Mouse (Mus musculus) stomach, postnatal 0 days (tissue): Measurements from ENCODE around the gene Fbxo5. TPM values are rescaled to one million over a fixed set of nuclear protein-coding genes. Genes with fewer than 3 reads are reported as not detected.

Experiments used
- ATAC-seq: fragments of 200-750 bp; cut with Nextera tagmentation; 2 replicates; pipeline ENCODE4 v1.8.0; 2017; ENCODE audit not compliant: low FRiP score, low TSS enrichment
- DNase-seq: peaks from one replicate; pipeline ENCODE4 v3.0.0-alpha.2; 2016; ENCODE audit warnings: low spot score
- H3K27ac ChIP-seq: fragments of 300-500 bp; sonication (generic); replicated peaks from 2 replicates; pipeline ENCODE4 v1.5.1; 2014; ENCODE audit warnings: mild to moderate bottlenecking, control low read depth
- H3K27me3 ChIP-seq: fragments of 300-500 bp; sonication (generic); 2 replicates; pipeline ENCODE4 v1.6.1; 2014; ENCODE audit warnings: low read length; ENCODE audit not compliant: control insufficient read depth, insufficient read depth
- H3K36me3 ChIP-seq: fragments of 300-500 bp; sonication (generic); 2 replicates; pipeline ENCODE4 v1.6.1; 2014; ENCODE audit warnings: low read length, mixed read lengths; ENCODE audit not compliant: control insufficient read depth, insufficient read depth
- H3K4me1 ChIP-seq: fragments of 300-500 bp; sonication (generic); replicated peaks from 2 replicates; pipeline ENCODE4 v1.6.1; 2014; ENCODE audit warnings: antibody characterized with exemption; ENCODE audit not compliant: control insufficient read depth, insufficient read depth
- H3K4me2 ChIP-seq: fragments of 300-500 bp; sonication (generic); replicated peaks from 2 replicates; pipeline ENCODE4 v1.6.1; 2014; ENCODE audit warnings: low read depth, mild to moderate bottlenecking, control low read depth, moderate library complexity
- H3K4me3 ChIP-seq: fragments of 300-500 bp; sonication (generic); 2 replicates; pipeline ENCODE4 v1.5.1; 2014; ENCODE audit warnings: low read depth, low read length, control low read depth
- H3K9ac ChIP-seq: fragments of 300-500 bp; sonication (generic); 2 replicates; pipeline ENCODE4 v1.6.1; 2014; ENCODE audit warnings: mild to moderate bottlenecking, low read length, control low read depth, mixed read lengths
- H3K9me3 ChIP-seq: fragments of 300-500 bp; sonication (generic); 2 replicates; pipeline ENCODE4 v1.6.1; 2016; ENCODE audit warnings: low read length; ENCODE audit not compliant: control insufficient read depth
- CTCF ChIP-seq: IDR thresholded peaks from 2 replicates; pipeline ENCODE4 v1.5.1; 2016; ENCODE audit warnings: antibody characterized with exemption, low read depth, mild to moderate bottlenecking, moderate library complexity
- EP300 ChIP-seq: optimal IDR thresholded peaks from 2 replicates; pipeline ENCODE3; 2016; ENCODE audit warnings: antibody characterized with exemption
- WGBS: fragments of 180-500 bp; shearing (Covaris S2); extraction: QIAGEN DNeasy Blood & Tissue Kit; methylation state at CpG from one replicate; pipeline ENCODE4 v1.1.7; 2014; 5-methylcytosine and 5-hydroxymethylcytosine counted together
- polyA plus RNA-seq: library from polyadenylated mRNA; unstranded; fragments of >200 nt; fragmentation: Nextera tagmentation; extraction: Ambion mirVana; gene quantifications from 2 replicates; pipeline ENCODE4 v1.2.1, GENCODE M21; 2015

Gene Fbxo5
- polyA plus RNA-seq, 1 experiment from 2014 or later = 15.8 TPM

- H3K9me3 ChIP-seq = no peaks in the 10 kb centered on the region
- H3K27me3 ChIP-seq = no peaks in the 10 kb centered on the region
- WGBS = 40% methylated on average over 4 of the region's 4 CpGs
- no peak overlapping the region for H3K4me2 ChIP-seq
- no peak overlapping the region for H3K4me3 ChIP-seq
- H3K36me3 ChIP-seq = no peaks in the 10 kb centered on the region
- TF ChIP-seq EP300 = no peak
- TF ChIP-seq CTCF = no peak
- H3K9ac ChIP-seq = no peak overlapping the region
- no peak for ATAC-seq
- DNase-seq = no peak
- peak overlapping the region; percentile 79 for H3K27ac ChIP-seq
- H3K4me1 ChIP-seq = 0 out of 2 replicates have a peak, but pooled peaks cover 4% of the 10 kb centered on the region
These were observed 1.6 kb upstream of the Fbxo5 start for GRCm38 (mm10) chr10:5806996-5807395.

DNA sequence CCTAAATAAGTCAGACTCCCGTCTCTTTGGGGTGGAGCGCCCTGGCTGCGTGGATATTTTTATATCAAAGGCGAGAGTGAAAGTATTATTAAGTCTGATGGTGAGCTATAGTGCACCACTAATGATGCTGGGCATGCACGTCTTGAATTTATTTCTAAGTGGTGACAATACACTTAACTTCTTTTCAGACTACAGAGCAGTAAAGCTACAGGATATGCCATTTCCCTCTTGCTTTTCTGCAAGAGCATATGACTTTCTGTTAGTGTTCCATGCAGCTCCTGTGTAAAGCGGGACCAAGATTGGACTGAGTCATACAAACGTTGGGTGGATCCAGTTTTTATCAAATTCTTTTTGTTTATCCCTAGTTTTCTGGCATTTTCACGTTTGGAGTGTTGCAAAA is 1.0 kb upstream of the Fbxo5 start:
- H3K36me3 ChIP-seq = no peaks in the 10 kb centered on the region
- ATAC-seq (no peak), DNase-seq (no peak)
- H3K9ac ChIP-seq = peak overlapping the region; percentile 49
- H3K27ac ChIP-seq = peak overlapping the region; percentile 79
- 0 out of 2 replicates have a peak, but pooled peaks cover 4% of the 10 kb centered on the region for H3K4me1 ChIP-seq
- no peaks in the 10 kb centered on the region for H3K27me3 ChIP-seq
- H3K4me3 ChIP-seq = peak overlapping the region; percentile 73
- H3K4me2 ChIP-seq = peak overlapping the region; percentile 59
- WGBS = 3% methylated on average over 8 of the region's 8 CpGs
- TF ChIP-seq EP300 (no peak), CTCF (no peak)
- no peaks in the 10 kb centered on the region for H3K9me3 ChIP-seq

GRCm38 (mm10) chr10:5805731-5806307 is 419 bp upstream of the Fbxo5 start:
- WGBS = under 1% methylated on average over 42 of the region's 43 CpGs
- peak; percentile 98 for DNase-seq
- peak overlapping the region; percentile 59 for H3K4me2 ChIP-seq

GRCm38 (mm10) chr10:5804691-5805156 is 676 bp downstream of the Fbxo5 start:
- DNase-seq (no peak), ATAC-seq (peak; percentile 3; the same call in 1 of the 2 replicates)
- TF ChIP-seq EP300 = no peak
- TF ChIP-seq CTCF = no peak
- Histone ChIP-seq H3K4me1 (0 out of 2 replicates have a peak, but pooled peaks cover 4% of the 10 kb centered on the region), H3K9ac (peak overlapping the region; percentile 63), H3K27me3 (no peaks in the 10 kb centered on the region), H3K4me2 (peak overlapping the region; percentile 97), H3K27ac (peak overlapping the region; percentile 35; the same call in 1 of the 2 replicates), H3K9me3 (no peaks in the 10 kb centered on the region), H3K36me3 (peaks cover 4% of the 10 kb centered on the region; the same call in 1 of the 2 replicates), H3K4me3 (peak overlapping the region; percentile 73)
- WGBS = 0% methylated on average over 24 of the region's 24 CpGs

More at GRCm38 (mm10) chr10:5805731-5806307, 419 bp upstream of the Fbxo5 start:
- Histone ChIP-seq H3K4me1 (0 out of 2 replicates have a peak, but pooled peaks cover 4% of the 10 kb centered on the region), H3K9ac (peak overlapping the region; percentile 58), H3K27ac (peak overlapping the region; percentile 84), H3K4me3 (peak overlapping the region; percentile 73), H3K9me3 (no peaks in the 10 kb centered on the region), H3K27me3 (no peaks in the 10 kb centered on the region), H3K36me3 (no peaks in the 10 kb centered on the region)
- TF ChIP-seq EP300 = no peak
- no peak for TF ChIP-seq CTCF
- ATAC-seq = peak; percentile 94

- Histone ChIP-seq H3K4me2 (peak overlapping the region; percentile 29), H3K36me3 (peaks cover 6% of the 10 kb centered on the region; the same call in 1 of the 2 replicates), H3K27ac (no peak overlapping the region), H3K27me3 (no peaks in the 10 kb centered on the region), H3K4me3 (peak overlapping the region; percentile 73), H3K9me3 (no peaks in the 10 kb centered on the region), H3K9ac (no peak overlapping the region), H3K4me1 (0 out of 2 replicates have a peak, but pooled peaks cover 4% of the 10 kb centered on the region)
- TF ChIP-seq EP300 (no peak), CTCF (no peak)
- DNase-seq (no peak), ATAC-seq (no peak)
- WGBS = 3% methylated on average over 1 of the region's 1 CpGs
These were observed 1.7 kb downstream of the Fbxo5 start for GRCm38 (mm10) chr10:5803739-5804138.

DNA sequence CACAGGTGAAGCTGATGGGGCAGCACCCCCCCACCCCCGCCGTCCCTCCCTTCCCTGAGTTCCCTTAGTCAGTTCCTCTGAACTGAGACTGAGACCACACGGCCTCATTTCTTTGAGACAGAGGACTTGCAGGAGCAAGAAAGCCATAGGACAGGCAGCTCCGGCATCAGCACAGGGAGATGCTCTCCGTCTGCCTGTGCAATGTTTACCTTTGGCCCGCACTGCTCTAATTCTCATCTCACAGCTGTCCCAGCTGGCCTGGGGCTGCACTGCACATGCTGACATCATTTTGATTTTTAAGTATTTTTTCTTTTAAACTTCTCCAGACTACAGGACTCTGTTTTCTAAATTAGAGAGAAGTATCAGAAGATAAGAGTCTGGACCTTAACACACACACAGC is 2.5 kb downstream of the Fbxo5 start:
- Histone ChIP-seq H3K9ac (no peak overlapping the region), H3K4me2 (peak overlapping the region; percentile 31), H3K4me1 (0 out of 2 replicates have a peak, but pooled peaks cover 4% of the 10 kb centered on the region), H3K27me3 (no peaks in the 10 kb centered on the region), H3K9me3 (no peaks in the 10 kb centered on the region), H3K27ac (no peak overlapping the region), H3K36me3 (peaks cover 6% of the 10 kb centered on the region; the same call in 1 of the 2 replicates), H3K4me3 (peak overlapping the region; percentile 8; the same call in 1 of the 2 replicates)
- DNase-seq (no peak), ATAC-seq (no peak)
- 4% methylated on average over 6 of the region's 6 CpGs for WGBS
- no peak for TF ChIP-seq EP300
